Mouse (Mus musculus) ES-Bruce4 (cell line): ENCODE data around the gene Prps1l3. TPM values are rescaled to one million over a fixed set of nuclear protein-coding genes. Genes with fewer than 3 reads are reported as not detected.
A peak's percentile ranks its signal among the peaks of the same experiment; 100 is the strongest.

ENCODE experiments used
- H3K27ac ChIP-seq: 2 replicates; pipeline ENCODE4 v1.5.1; 2012; ENCODE audit warnings: low read length, inconsistent platforms; ENCODE audit not compliant: insufficient read depth
- H3K27me3 ChIP-seq: 2 replicates; pipeline ENCODE4 v1.6.1; 2012; ENCODE audit warnings: mild to moderate bottlenecking, low read length, inconsistent platforms; ENCODE audit not compliant: control insufficient read depth, poor library complexity, insufficient read depth, severe bottlenecking
- H3K36me3 ChIP-seq: 2 replicates; pipeline ENCODE4 v1.6.1; 2012; ENCODE audit warnings: inconsistent platforms, mild to moderate bottlenecking, low read length, moderate library complexity; ENCODE audit not compliant: control insufficient read depth, poor library complexity, insufficient read depth, severe bottlenecking
- H3K4me1 ChIP-seq: one replicate; pipeline ENCODE4 v1.8.1; 2011; ENCODE audit warnings: low read length; ENCODE audit not compliant: control insufficient read depth, insufficient read depth
- H3K4me3 ChIP-seq: 2 replicates; pipeline ENCODE4 v1.5.1; 2011; ENCODE audit warnings: low read depth, mild to moderate bottlenecking, low read length
- H3K9ac ChIP-seq: 2 replicates; pipeline ENCODE4 v1.6.1; 2012; ENCODE audit warnings: low read depth, mild to moderate bottlenecking, inconsistent platforms; ENCODE audit not compliant: poor library complexity, severe bottlenecking
- H3K9me3 ChIP-seq: replicated peaks from 2 replicates; pipeline ENCODE4 v1.6.1; 2012; ENCODE audit warnings: mild to moderate bottlenecking, low read length, inconsistent platforms; ENCODE audit not compliant: control insufficient read depth, poor library complexity, insufficient read depth, severe bottlenecking
- CTCF ChIP-seq: IDR thresholded peaks from one replicate; pipeline ENCODE4 v1.8.1; 2011; ENCODE audit warnings: low read depth, low read length
- EP300 ChIP-seq: IDR thresholded peaks from 2 replicates; pipeline ENCODE4 v1.6.1; 2011; ENCODE audit warnings: low read depth, low read length; ENCODE audit not compliant: insufficient read depth
- POLR2A ChIP-seq: IDR thresholded peaks from one replicate; pipeline ENCODE4 v1.8.1; 2011; ENCODE audit warnings: low read length; ENCODE audit not compliant: insufficient read depth
- polyA plus RNA-seq: library from polyadenylated mRNA; stranded (reverse); fragments of >200 nt; gene quantifications from 2 replicates; pipeline ENCODE4 v1.2.4, GENCODE M21; 2011; ENCODE audit warnings: low read depth; ENCODE audit not compliant: missing spikeins, insufficient read depth, insufficient read length

The Prps1l3 gene
- polyA plus RNA-seq: 60.9 and 64.6 TPM in 2 replicates

DNA sequence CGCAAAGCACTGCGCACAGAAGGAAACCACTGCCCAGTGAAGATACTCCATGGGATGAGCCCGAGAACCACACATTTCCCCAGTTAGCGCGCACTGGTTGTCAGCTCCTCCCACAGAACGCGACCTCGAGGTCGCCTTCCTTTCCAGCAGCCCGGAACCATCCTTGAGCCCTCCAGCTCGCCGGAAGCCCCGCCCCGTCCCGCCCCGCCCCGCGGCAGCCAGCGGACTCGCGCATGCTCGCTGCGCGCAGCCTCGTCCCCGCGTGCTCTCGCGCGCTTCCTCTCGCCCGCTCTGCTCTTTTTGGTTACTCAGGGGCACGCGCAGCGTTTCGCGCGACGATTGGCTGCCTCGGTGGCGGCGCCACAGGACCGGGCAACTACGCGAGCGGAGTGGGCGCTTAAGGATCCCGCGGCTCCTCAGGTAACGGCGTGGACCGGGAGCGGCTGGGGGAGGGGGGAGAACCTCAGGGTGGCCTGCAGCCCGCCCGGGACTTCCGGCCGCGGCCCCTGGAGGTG, at the start of gene Prps1l3, which contains the start of gene Mipol1:
Prps1l3 (plus strand) TSS at position 221 of the 515 bp plus-strand sequence.
Mipol1 (plus strand) TSS at position 236 of the 515 bp plus-strand sequence.
- peak within 1 kb of the TSS; percentile 99 for H3K4me3 ChIP-seq
- H3K9me3 ChIP-seq: no peaks in the 10 kb centered on the region
- peaks cover 7% of the 10 kb centered on the region; the same call in 1 of the 2 replicates for H3K36me3 ChIP-seq
- H3K9ac ChIP-seq: peak within 1 kb of the TSS; percentile 98
- TF ChIP-seq EP300 (0 out of 2 replicates have a peak, but pooled peaks have one; percentile 32), CTCF (no peak), POLR2A (peak; percentile 80)
- H3K4me1 ChIP-seq: peaks cover 2% of the 10 kb centered on the region
- peak within 1 kb of the TSS; percentile 93 for H3K27ac ChIP-seq
- H3K27me3 ChIP-seq: no peaks in the 10 kb centered on the region

DNA sequence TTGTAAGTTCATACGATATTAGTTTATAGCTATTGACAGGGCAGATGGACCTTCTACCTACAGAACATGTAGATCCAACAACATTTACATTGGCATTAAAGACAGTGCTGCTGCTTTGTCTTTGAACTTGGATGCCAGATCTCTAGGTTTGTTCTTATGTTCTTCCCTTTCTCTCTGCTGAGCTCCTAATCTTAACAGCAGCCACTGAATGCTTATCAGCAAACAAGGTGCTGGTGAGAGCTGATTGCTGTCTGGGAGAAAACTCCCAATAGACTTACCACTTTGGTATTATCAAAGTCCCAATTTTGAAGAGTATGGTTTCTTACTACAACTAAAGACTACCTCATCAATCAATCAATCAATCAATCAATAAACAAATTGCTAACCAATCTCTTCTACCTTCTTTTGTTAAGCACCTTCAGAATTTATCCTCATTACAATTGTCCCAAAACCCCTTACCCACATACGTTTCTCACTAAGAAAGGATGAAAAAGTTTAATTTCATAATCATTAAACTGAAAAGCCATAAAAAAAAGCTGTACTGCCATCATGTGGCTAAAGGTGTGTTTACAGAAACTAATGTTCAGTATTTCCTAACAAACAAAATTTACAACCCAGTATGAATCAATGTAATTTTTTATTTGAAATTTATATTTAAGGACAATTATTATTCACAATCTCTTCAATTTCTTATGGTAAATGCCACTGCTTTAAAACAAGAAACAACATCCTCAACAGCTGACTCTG, 45.6 kb upstream of the Prps1l3 start:
- H3K9ac ChIP-seq: no peak overlapping the region
- H3K4me1 ChIP-seq: no peaks in the 10 kb centered on the region
- no peaks in the 10 kb centered on the region for H3K36me3 ChIP-seq
- H3K4me3 ChIP-seq: no peak overlapping the region
- H3K27ac ChIP-seq: no peak overlapping the region
- no peaks in the 10 kb centered on the region for H3K27me3 ChIP-seq
- no peaks in the 10 kb centered on the region for H3K9me3 ChIP-seq
- TF ChIP-seq POLR2A (no peak), CTCF (no peak), EP300 (no peak)

DNA sequence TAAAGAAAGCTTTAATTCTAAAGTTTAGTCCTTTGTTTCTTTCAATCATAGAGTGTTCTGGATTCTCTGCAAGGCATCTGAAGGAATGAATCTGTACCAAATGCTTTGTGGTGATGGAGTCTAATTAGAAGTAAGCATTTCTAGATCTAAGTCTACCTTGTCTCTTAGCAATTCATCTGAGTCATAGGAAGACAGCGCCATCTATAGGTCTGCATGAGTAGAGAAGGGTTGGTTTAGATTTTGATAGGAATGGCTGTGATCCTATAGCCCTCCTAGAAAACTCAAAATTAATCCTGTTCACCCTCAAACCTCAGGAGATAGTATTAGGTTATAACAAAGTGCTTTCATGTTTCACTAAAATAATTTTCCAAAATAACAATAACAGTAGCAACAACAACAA, 44.7 kb upstream of the Prps1l3 start:
- TF ChIP-seq CTCF (peak; percentile 20), EP300 (no peak)
- Histone ChIP-seq H3K4me3 (no peak overlapping the region), H3K9me3 (no peaks in the 10 kb centered on the region), H3K9ac (no peak overlapping the region), H3K4me1 (no peaks in the 10 kb centered on the region), H3K27ac (no peak overlapping the region), H3K36me3 (no peaks in the 10 kb centered on the region), H3K27me3 (no peaks in the 10 kb centered on the region)

DNA sequence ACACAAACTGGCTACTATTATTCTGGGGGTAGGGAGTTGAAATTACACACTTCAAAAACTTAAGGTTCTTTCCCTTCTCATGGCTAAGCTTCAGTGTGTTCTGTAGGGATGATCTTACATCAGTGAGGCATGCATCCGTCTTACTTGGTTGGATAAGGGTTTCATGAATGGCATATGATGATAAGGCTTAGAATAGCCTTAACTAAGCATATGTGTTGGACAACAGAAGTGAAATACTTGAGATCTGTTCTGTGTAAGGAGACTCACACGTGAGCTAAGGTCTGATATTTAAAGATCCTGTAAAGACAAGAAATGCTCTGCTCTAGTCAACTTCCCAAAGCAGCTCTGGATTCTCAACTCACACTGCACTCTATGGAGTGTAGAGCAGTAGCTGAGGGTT, 44.1 kb upstream of the Prps1l3 start:
- no peak for TF ChIP-seq POLR2A
- no peak for TF ChIP-seq CTCF
- no peak for TF ChIP-seq EP300
- Histone ChIP-seq H3K4me3 (no peak overlapping the region), H3K27me3 (no peaks in the 10 kb centered on the region; the same call in 1 of the 2 replicates), H3K36me3 (no peaks in the 10 kb centered on the region), H3K4me1 (no peaks in the 10 kb centered on the region), H3K9me3 (no peaks in the 10 kb centered on the region), H3K9ac (no peak overlapping the region), H3K27ac (no peak overlapping the region)

DNA sequence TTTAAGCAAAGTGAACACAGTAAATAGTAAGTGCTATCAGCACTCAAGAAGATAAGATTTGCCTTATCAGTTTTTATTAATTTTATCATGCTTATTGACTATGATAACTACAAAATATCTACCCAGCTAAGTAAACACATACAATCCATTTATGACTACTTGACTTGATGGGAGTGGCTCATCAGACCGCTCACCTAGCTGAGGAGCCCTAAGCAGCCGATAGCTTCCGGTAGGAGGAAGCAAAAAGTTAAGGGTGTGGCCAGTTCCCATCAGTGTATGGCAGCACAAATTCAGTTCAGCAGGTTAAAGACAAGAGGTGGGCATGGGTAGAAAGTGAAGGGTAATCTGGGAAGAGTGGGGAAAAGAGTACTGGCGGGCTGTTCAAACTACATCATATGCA, 43.2 kb upstream of the Prps1l3 start:
- Histone ChIP-seq H3K9ac (no peak overlapping the region), H3K4me1 (no peaks in the 10 kb centered on the region), H3K36me3 (no peaks in the 10 kb centered on the region), H3K9me3 (no peaks in the 10 kb centered on the region), H3K27me3 (no peaks in the 10 kb centered on the region; the same call in 1 of the 2 replicates), H3K4me3 (no peak overlapping the region), H3K27ac (no peak overlapping the region)
- TF ChIP-seq EP300: no peak
- no peak for TF ChIP-seq CTCF
- TF ChIP-seq POLR2A: no peak

DNA sequence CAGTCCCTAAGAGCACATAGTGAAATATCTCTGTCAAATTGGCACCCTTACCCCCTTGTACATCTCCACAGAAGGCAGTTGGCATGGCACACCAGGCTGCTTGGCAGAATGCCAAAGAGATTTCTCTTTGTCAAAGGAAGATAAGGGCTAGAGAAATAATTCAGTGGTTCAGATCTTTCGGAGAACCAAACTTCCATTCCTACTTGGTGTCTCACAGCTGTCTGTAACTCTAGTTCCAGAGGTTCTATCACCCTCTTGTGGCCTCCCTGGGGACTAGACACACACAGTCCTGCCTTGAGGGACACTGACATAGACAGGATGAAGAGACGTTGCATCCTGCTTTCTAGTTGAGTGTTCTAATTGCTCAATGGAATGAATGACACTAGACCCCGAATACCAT, 35.6 kb upstream of the Prps1l3 start:
- no peak overlapping the region for H3K9ac ChIP-seq
- H3K4me3 ChIP-seq: no peak overlapping the region
- H3K9me3 ChIP-seq: no peaks in the 10 kb centered on the region
- TF ChIP-seq EP300 (no peak), POLR2A (no peak), CTCF (no peak)
- no peaks in the 10 kb centered on the region for H3K36me3 ChIP-seq
- H3K27ac ChIP-seq: no peak overlapping the region
- no peaks in the 10 kb centered on the region; the same call in none of the 2 replicates for H3K27me3 ChIP-seq
- H3K4me1 ChIP-seq: no peaks in the 10 kb centered on the region
